Mouse (Mus musculus): Measurements from ENCODE around the gene Neu2. TPM values are rescaled to one million over a fixed set of nuclear protein-coding genes. Genes with fewer than 3 reads are reported as not detected.
A peak's percentile ranks its signal among the peaks of the same experiment; 100 is the strongest.

Gene Neu2
- total and polyA plus RNA-seq, 3 experiments = 0.27 TPM; not detected in 2

GRCm38 (mm10) chr1:87573800-87574215 is 64.1 kb downstream of the Neu2 start, which contains the start of gene Ngef:
Gene Ngef (minus strand): TSS chr1:87573870.
- WGBS = 74% methylated on average over 6 of the region's 6 CpGs
- Histone ChIP-seq H3K9ac (ENCODE audit: low read depth, low read length) (no peak within 1 kb of the TSS), H3K4me3 (no peak within 1 kb of the TSS), H3K79me2 (replicated peaks; ENCODE audit: control insufficient read depth, insufficient read depth, low read length) (no peaks in the 10 kb centered on the region), H3K4me1 (ENCODE audit: control insufficient read depth, insufficient read depth, low read length) (no peaks in the 10 kb centered on the region), H3K36me3 (ENCODE audit: control insufficient read depth, insufficient read depth, low read length) (no peaks in the 10 kb centered on the region), H3K27me3 (ENCODE audit: control insufficient read depth, insufficient read depth, low read length) (no peaks in the 10 kb centered on the region), H3K27ac (no peak within 1 kb of the TSS)
- DNase-seq = no peak
- intact Hi-C loops (cut with DNase I) = no loop called here
- TF ChIP-seq POLR2A (IDR thresholded peaks at IDR 0.05; ENCODE audit: insufficient read depth, low read depth, low read length) = no peak
- no peak for TF ChIP-seq CTCF (IDR thresholded peaks at IDR 0.05)
- no peak for TF ChIP-seq EP300 (IDR thresholded peaks at IDR 0.05; ENCODE audit: insufficient read depth, low read depth, low read length)

- H3K4me1 ChIP-seq (ENCODE audit: control insufficient read depth, insufficient read depth, low read length) = no peaks in the 10 kb centered on the region
- no peak overlapping the region for H3K9ac ChIP-seq (ENCODE audit: low read depth, low read length)
- no peaks in the 10 kb centered on the region for H3K79me2 ChIP-seq (replicated peaks; ENCODE audit: control insufficient read depth, insufficient read depth, low read length)
- no peak for TF ChIP-seq EP300 (IDR thresholded peaks at IDR 0.05; ENCODE audit: insufficient read depth, low read depth, low read length)
- no peak for TF ChIP-seq POLR2A (IDR thresholded peaks at IDR 0.05; ENCODE audit: insufficient read depth, low read depth, low read length)
- TF ChIP-seq CTCF (IDR thresholded peaks at IDR 0.05) = no peak
- DNase-seq = no peak
- intact Hi-C loops (cut with DNase I) = no loop called here
- H3K27me3 ChIP-seq (ENCODE audit: control insufficient read depth, insufficient read depth, low read length) = no peaks in the 10 kb centered on the region
- H3K36me3 ChIP-seq (ENCODE audit: control insufficient read depth, insufficient read depth, low read length) = no peaks in the 10 kb centered on the region
- H3K27ac ChIP-seq = no peak overlapping the region
- H3K4me3 ChIP-seq = no peak overlapping the region
- 73% methylated on average over 6 of the region's 6 CpGs for WGBS
These were observed 64.7 kb downstream of the Neu2 start for GRCm38 (mm10) chr1:87574353-87574752.

GRCm38 (mm10) chr1:87574785-87575184 is 65.1 kb downstream of the Neu2 start:
- WGBS = 39% methylated on average over 7 of the region's 7 CpGs
- H3K27ac ChIP-seq = no peak overlapping the region

GRCm38 (mm10) chr1:87578965-87579364 is 69.3 kb downstream of the Neu2 start:
- H3K4me3 ChIP-seq = no peak overlapping the region
- H3K27ac ChIP-seq = no peak overlapping the region
- WGBS = 92% methylated on average over 6 of the region's 6 CpGs
- no peak overlapping the region for H3K9ac ChIP-seq (ENCODE audit: low read depth, low read length)
- no peaks in the 10 kb centered on the region for H3K36me3 ChIP-seq (ENCODE audit: control insufficient read depth, insufficient read depth, low read length)
- intact Hi-C loops (cut with DNase I) = no loop called here
- H3K4me1 ChIP-seq (ENCODE audit: control insufficient read depth, insufficient read depth, low read length) = no peaks in the 10 kb centered on the region
- TF ChIP-seq CTCF (IDR thresholded peaks at IDR 0.05) (no peak), POLR2A (IDR thresholded peaks at IDR 0.05; ENCODE audit: insufficient read depth, low read depth, low read length) (no peak)
- DNase-seq = no peak
- H3K79me2 ChIP-seq (replicated peaks; ENCODE audit: control insufficient read depth, insufficient read depth, low read length) = no peaks in the 10 kb centered on the region
- no peaks in the 10 kb centered on the region for H3K27me3 ChIP-seq (ENCODE audit: control insufficient read depth, insufficient read depth, low read length)

More at GRCm38 (mm10) chr1:87574785-87575184, 65.1 kb downstream of the Neu2 start:
- Histone ChIP-seq H3K36me3 (ENCODE audit: control insufficient read depth, insufficient read depth, low read length) (no peaks in the 10 kb centered on the region), H3K79me2 (replicated peaks; ENCODE audit: control insufficient read depth, insufficient read depth, low read length) (no peaks in the 10 kb centered on the region), H3K4me3 (no peak overlapping the region), H3K27me3 (ENCODE audit: control insufficient read depth, insufficient read depth, low read length) (no peaks in the 10 kb centered on the region), H3K9ac (ENCODE audit: low read depth, low read length) (no peak overlapping the region), H3K4me1 (ENCODE audit: control insufficient read depth, insufficient read depth, low read length) (no peaks in the 10 kb centered on the region)
- intact Hi-C loops (cut with DNase I) = no loop called here
- peak in 1 of 2 experiments; percentile 61 for DNase-seq
- no peak for TF ChIP-seq POLR2A (IDR thresholded peaks at IDR 0.05; ENCODE audit: insufficient read depth, low read depth, low read length)
- TF ChIP-seq CTCF (IDR thresholded peaks at IDR 0.05) = no peak
- TF ChIP-seq EP300 (IDR thresholded peaks at IDR 0.05; ENCODE audit: insufficient read depth, low read depth, low read length) = no peak

GRCm38 (mm10) chr1:87580824-87581223 is 71.1 kb downstream of the Neu2 start:
- no peak overlapping the region for H3K4me3 ChIP-seq
- H3K36me3 ChIP-seq (ENCODE audit: control insufficient read depth, insufficient read depth, low read length) = no peaks in the 10 kb centered on the region
- no peaks in the 10 kb centered on the region for H3K27me3 ChIP-seq (ENCODE audit: control insufficient read depth, insufficient read depth, low read length)
- DNase-seq = no peak
- 32% methylated on average over 3 of the region's 3 CpGs for WGBS
- no peaks in the 10 kb centered on the region for H3K4me1 ChIP-seq (ENCODE audit: control insufficient read depth, insufficient read depth, low read length)
- H3K9ac ChIP-seq (ENCODE audit: low read depth, low read length) = no peak overlapping the region
- no peaks in the 10 kb centered on the region for H3K79me2 ChIP-seq (replicated peaks; ENCODE audit: control insufficient read depth, insufficient read depth, low read length)
- intact Hi-C loops (cut with DNase I) = no loop called here
- TF ChIP-seq CTCF (IDR thresholded peaks at IDR 0.05) (no peak), POLR2A (IDR thresholded peaks at IDR 0.05; ENCODE audit: insufficient read depth, low read depth, low read length) (no peak), EP300 (IDR thresholded peaks at IDR 0.05; ENCODE audit: insufficient read depth, low read depth, low read length) (no peak)
- no peak overlapping the region for H3K27ac ChIP-seq

- no peak for TF ChIP-seq CTCF (IDR thresholded peaks at IDR 0.05)
- TF ChIP-seq EP300 (IDR thresholded peaks at IDR 0.05; ENCODE audit: insufficient read depth, low read depth, low read length) = no peak
- TF ChIP-seq POLR2A (IDR thresholded peaks at IDR 0.05; ENCODE audit: insufficient read depth, low read depth, low read length) = no peak
- intact Hi-C loops (cut with DNase I) = no loop called here
These were observed 79.5 kb downstream of the Neu2 start for GRCm38 (mm10) chr1:87589162-87589561.

More at GRCm38 (mm10) chr1:87589162-87589561, 79.5 kb downstream of the Neu2 start:
- Histone ChIP-seq H3K79me2 (replicated peaks; ENCODE audit: control insufficient read depth, insufficient read depth, low read length) (no peaks in the 10 kb centered on the region), H3K36me3 (ENCODE audit: control insufficient read depth, insufficient read depth, low read length) (no peaks in the 10 kb centered on the region), H3K4me3 (no peak overlapping the region), H3K4me1 (ENCODE audit: control insufficient read depth, insufficient read depth, low read length) (no peaks in the 10 kb centered on the region), H3K27me3 (ENCODE audit: control insufficient read depth, insufficient read depth, low read length) (no peaks in the 10 kb centered on the region), H3K9ac (ENCODE audit: low read depth, low read length) (no peak overlapping the region), H3K27ac (no peak overlapping the region)
- no peak for DNase-seq
- 85% methylated on average over 7 of the region's 7 CpGs for WGBS
